Mouse (Mus musculus): ENCODE data around the gene Apln. TPM values are rescaled to one million over a fixed set of nuclear protein-coding genes. Genes with fewer than 3 reads are reported as not detected.

Gene Apln
- 0.17 TPM for polyA plus RNA-seq (2017; shearing (Covaris generic))

DNA sequence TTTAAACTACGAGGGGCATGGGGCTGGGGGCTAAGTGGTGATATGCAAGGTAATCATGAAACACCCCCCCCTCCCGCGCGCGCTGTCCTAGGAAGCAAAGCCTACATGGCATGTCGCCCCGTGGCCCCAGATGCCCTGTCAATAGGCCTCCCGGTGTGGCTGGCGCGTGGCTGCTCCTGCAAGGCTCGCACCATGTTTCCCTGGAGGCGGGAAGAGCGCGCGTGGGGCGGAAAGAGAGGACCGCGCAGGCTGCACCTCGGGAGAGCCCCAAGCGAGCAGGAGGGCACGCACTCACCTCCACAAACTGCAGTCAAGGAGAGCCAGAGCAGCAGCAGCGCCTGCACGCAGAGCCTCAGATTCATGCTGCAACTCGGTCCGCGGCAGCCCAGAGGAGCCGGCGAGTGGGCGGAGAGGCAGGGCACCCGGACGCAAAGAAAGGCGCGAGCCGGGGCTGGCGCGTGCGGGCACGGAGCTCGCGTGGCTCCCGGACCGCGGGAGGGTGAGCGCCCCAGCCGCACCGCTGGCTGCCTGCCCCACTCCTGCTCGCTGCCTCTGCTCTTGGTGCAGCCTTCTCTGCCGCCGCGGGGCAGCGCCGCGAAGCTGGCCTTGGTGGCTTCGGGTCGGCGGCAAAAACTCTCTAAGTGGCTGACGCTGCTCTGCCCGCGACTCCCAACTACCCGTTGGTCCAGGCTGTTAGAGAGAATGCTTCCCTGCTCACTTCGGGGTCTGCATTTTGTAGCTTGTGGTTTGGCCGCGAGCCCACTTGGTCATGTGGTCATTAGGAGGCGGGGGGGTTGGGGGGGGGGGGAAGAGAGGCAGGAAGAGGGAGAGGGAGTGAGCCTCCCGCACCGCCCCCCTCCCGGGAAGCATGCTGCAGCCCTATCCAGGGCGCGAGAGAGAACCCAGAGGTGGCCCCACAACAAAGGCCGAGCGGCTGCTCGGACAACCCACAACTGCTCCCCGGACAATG lies at the start of gene Apln:
Gene Apln (minus strand): TSS at position 710 of the 970 bp plus-strand sequence.

Other genes starting within 250 kb of the Apln start
- gene Smarca1, start 141.9 kb downstream of the Apln start, polyA plus RNA-seq (2017; shearing (Covaris generic)), result not detected
- 11.5 TPM for gene Ocrl, start 122.5 kb downstream of the Apln start, polyA plus RNA-seq (2017; shearing (Covaris generic))
- 0.42 TPM for gene Xpnpep2, start 73.9 kb upstream of the Apln start, polyA plus RNA-seq (2017; shearing (Covaris generic))
- gene Sash3, start 111.6 kb upstream of the Apln start, polyA plus RNA-seq (2017; shearing (Covaris generic)), result 503 TPM
- gene Zdhhc9, start 174.0 kb upstream of the Apln start, polyA plus RNA-seq (2017; shearing (Covaris generic)), result 26.2 TPM
- gene Utp14a, start 222.0 kb upstream of the Apln start, polyA plus RNA-seq (2017; shearing (Covaris generic)), result 26.9 TPM

Data from activated CD4-positive, CD25-positive, alpha-beta regulatory T cell, adult 9 weeks (primary cell).